Mouse (Mus musculus): ENCODE measurements at regions not wholly inside any gene's neighbourhood (a gene's known extent, or its start where the extent isn't known, plus 50 kb on each side); places are given as distances from the start of the nearest gene placed in this dataset.

- TF ChIP-seq POLR2A (IDR thresholded peaks at IDR 0.05; ENCODE audit: borderline replicate concordance, extremely low read depth, low read depth, low read length), result no peak
- TF ChIP-seq CTCF (IDR thresholded peaks at IDR 0.05; ENCODE audit: insufficient read depth, low read length), result 0 out of 2 replicates have a peak, but pooled peaks have one; percentile 24
Observed at GRCm38 (mm10) chr2:45580838-45581548, 463.8 kb upstream of the Zeb2 start.

Data from lung, adult 2 months (tissue).